Mouse (Mus musculus) neural tube, embryonic 14.5 days (tissue): ENCODE results near the gene Olfr1324. TPM values are rescaled to one million over a fixed set of nuclear protein-coding genes. Genes with fewer than 3 reads are reported as not detected.
"Not testable (repeated sequence)": the region's sequence is repeated elsewhere in the genome, so short reads cannot be mapped to it uniquely, and the experiment has no call there.

Source experiments
- ATAC-seq: fragments of 200-750 bp; cut with Nextera tagmentation; 2 replicates; pipeline ENCODE4 v1.8.0; 2017; ENCODE audit warnings: low read depth, mild to moderate bottlenecking, moderate TSS enrichment, moderate library complexity
- H3K27ac ChIP-seq: fragments of 300-500 bp; sonication (generic); 2 replicates; pipeline ENCODE4 v1.5.1; 2014; ENCODE audit warnings: low read depth, mild to moderate bottlenecking, control low read depth, low read length, moderate library complexity, mixed read lengths
- H3K27me3 ChIP-seq: fragments of 300-500 bp; sonication (generic); 2 replicates; pipeline ENCODE4 v1.6.1; 2014; ENCODE audit warnings: low read length; ENCODE audit not compliant: control insufficient read depth, insufficient read depth
- H3K36me3 ChIP-seq: fragments of 300-500 bp; sonication (generic); 2 replicates; pipeline ENCODE4 v1.6.1; 2014; ENCODE audit warnings: low read length, mixed read lengths; ENCODE audit not compliant: control insufficient read depth, insufficient read depth
- H3K4me1 ChIP-seq: fragments of 300-500 bp; sonication (generic); 2 replicates; pipeline ENCODE4 v1.6.1; 2014; ENCODE audit warnings: low read length; ENCODE audit not compliant: control insufficient read depth, insufficient read depth
- H3K4me2 ChIP-seq: fragments of 300-500 bp; sonication (generic); 2 replicates; pipeline ENCODE4 v1.6.1; 2014; ENCODE audit warnings: mild to moderate bottlenecking, low read depth, low read length, control low read depth
- H3K4me3 ChIP-seq: fragments of 300-500 bp; sonication (generic); 2 replicates; pipeline ENCODE4 v1.5.1; 2014; ENCODE audit warnings: low read depth, low read length, control low read depth, mixed read lengths
- H3K9ac ChIP-seq: fragments of 300-500 bp; sonication (generic); replicated peaks from 2 replicates; pipeline ENCODE4 v1.6.1; 2014; ENCODE audit warnings: low read depth, mild to moderate bottlenecking, control low read depth, low read length, mixed read lengths
- H3K9me3 ChIP-seq: fragments of 300-500 bp; sonication (generic); 2 replicates; pipeline ENCODE4 v1.6.1; 2016; ENCODE audit warnings: low read length; ENCODE audit not compliant: control insufficient read depth
- WGBS: fragments of 180-500 bp; shearing (Covaris S2); extraction: QIAGEN DNeasy Blood & Tissue Kit; methylation state at CpG from one replicate; pipeline ENCODE4 v1.1.7; 2014; 5-methylcytosine and 5-hydroxymethylcytosine counted together
- polyA plus RNA-seq: library from polyadenylated mRNA; unstranded; fragments of >200 nt; fragmentation: Nextera tagmentation; extraction: Ambion mirVana; gene quantifications from 2 replicates; pipeline ENCODE4 v1.2.1, GENCODE M21; 2014

Olfr1324 gene
- not detected in 2 replicates for polyA plus RNA-seq

GRCm38 (mm10) chrX:50428398-50428797 lies at the start of gene Olfr1324:
TSS of gene Olfr1324 (minus strand) at chrX:50428498.
- no peak within 1 kb of the TSS for H3K4me2 ChIP-seq
- ATAC-seq = no peak
- no peak within 1 kb of the TSS for H3K9ac ChIP-seq
- H3K4me3 ChIP-seq = no peak within 1 kb of the TSS
- no peaks in the 10 kb centered on the region for H3K27me3 ChIP-seq
- H3K36me3 ChIP-seq = no peaks in the 10 kb centered on the region
- WGBS = 90% methylated on average over 1 of the region's 1 CpGs
- no peaks in the 10 kb centered on the region for H3K9me3 ChIP-seq
- no peak within 1 kb of the TSS for H3K27ac ChIP-seq
- H3K4me1 ChIP-seq = no peaks in the 10 kb centered on the region

DNA sequence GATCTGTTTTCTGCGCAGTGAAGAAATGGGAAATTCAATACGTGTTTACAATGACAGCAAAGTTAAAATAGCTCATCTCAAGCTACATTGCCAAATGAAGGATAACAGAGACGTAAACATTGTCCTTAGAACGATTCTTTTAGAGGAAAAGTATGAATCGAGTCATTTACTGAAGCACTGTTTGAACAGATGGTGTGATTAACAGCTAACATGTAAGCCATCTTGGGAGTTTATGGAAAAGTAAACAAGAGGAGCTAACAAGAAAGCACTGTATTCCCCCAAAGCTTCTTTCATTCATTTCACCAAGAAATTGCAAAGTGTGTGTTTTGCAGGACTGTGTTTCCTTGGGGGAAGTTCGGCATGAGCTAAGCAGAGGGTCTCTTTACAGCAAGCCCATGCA lies 42.0 kb upstream of the Olfr1324 start:
- not testable (repeated sequence) for H3K27me3 ChIP-seq, ATAC-seq, H3K4me3 ChIP-seq, H3K9ac ChIP-seq, H3K4me1 ChIP-seq, H3K4me2 ChIP-seq, H3K9me3 ChIP-seq, H3K27ac ChIP-seq, H3K36me3 ChIP-seq
- 80% methylated on average over 6 of the region's 6 CpGs for WGBS

GRCm38 (mm10) chrX:50456136-50456535 lies 27.8 kb upstream of the Olfr1324 start:
- Histone ChIP-seq H3K4me1 (no peaks in the 10 kb centered on the region), H3K27me3 (no peaks in the 10 kb centered on the region), H3K9ac (no peak overlapping the region), H3K9me3 (no peaks in the 10 kb centered on the region), H3K4me2 (no peak overlapping the region), H3K4me3 (no peak overlapping the region), H3K36me3 (no peaks in the 10 kb centered on the region), H3K27ac (no peak overlapping the region)
- 38% methylated on average over 1 of the region's 1 CpGs for WGBS
- ATAC-seq = no peak

GRCm38 (mm10) chrX:50443352-50443751 lies 15.1 kb upstream of the Olfr1324 start:
- 80% methylated on average over 1 of the region's 1 CpGs for WGBS
- no peaks in the 10 kb centered on the region for H3K27me3 ChIP-seq
- ATAC-seq = no peak
- H3K27ac ChIP-seq = no peak overlapping the region
- H3K4me1 ChIP-seq = no peaks in the 10 kb centered on the region
- H3K9ac ChIP-seq = no peak overlapping the region
- no peak overlapping the region for H3K4me3 ChIP-seq
- H3K36me3 ChIP-seq = no peaks in the 10 kb centered on the region
- H3K9me3 ChIP-seq = no peaks in the 10 kb centered on the region
- no peak overlapping the region for H3K4me2 ChIP-seq

DNA sequence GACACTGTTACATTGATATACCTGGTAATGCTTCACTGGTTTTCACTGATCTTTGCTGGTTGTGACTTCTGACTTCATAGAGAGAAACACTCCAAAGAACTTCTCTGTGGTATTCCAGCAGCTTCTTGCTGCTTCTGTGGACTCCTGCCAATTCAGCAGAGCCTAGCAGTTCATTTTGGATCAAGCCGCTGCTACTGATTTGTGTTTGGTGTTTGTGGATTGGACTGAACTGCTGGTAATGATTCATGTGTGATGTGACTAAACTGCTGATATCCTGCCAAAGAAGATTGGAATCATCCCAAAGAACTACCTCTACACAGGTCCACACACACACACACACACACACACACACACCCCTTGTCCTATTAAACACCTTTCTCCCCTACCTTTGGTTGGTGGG lies 14.4 kb upstream of the Olfr1324 start:
- no peak overlapping the region for H3K4me2 ChIP-seq
- no peak overlapping the region for H3K27ac ChIP-seq
- no peak overlapping the region for H3K9ac ChIP-seq
- no peaks in the 10 kb centered on the region for H3K9me3 ChIP-seq
- H3K4me1 ChIP-seq = no peaks in the 10 kb centered on the region
- H3K27me3 ChIP-seq = no peaks in the 10 kb centered on the region
- H3K36me3 ChIP-seq = no peaks in the 10 kb centered on the region
- WGBS = 85% methylated on average over 1 of the region's 1 CpGs
- H3K4me3 ChIP-seq = no peak overlapping the region
- ATAC-seq = no peak

DNA sequence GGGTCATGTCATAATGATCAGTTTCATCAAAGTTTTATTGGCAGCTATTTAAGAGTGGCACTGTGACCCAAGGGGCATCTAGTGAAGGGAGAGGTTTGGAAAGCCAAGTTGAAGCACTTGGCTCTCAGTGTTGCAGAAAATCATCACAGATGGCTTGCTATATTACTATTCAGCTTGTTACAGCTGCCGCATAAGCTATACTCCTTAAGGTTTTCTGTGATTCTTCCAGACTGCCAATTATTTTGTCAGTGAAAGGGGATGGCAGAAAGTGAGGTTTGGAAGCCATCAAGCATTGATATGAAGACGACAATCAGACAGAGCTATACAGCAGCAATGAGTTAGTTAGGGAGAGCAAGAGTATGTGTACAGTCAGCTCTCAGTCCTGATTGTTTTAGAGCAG lies 4.2 kb upstream of the Olfr1324 start:
- Histone ChIP-seq H3K4me3 (no peak overlapping the region), H3K27me3 (no peaks in the 10 kb centered on the region), H3K36me3 (no peaks in the 10 kb centered on the region), H3K9ac (no peak overlapping the region), H3K4me2 (no peak overlapping the region), H3K27ac (no peak overlapping the region), H3K9me3 (no peaks in the 10 kb centered on the region), H3K4me1 (no peaks in the 10 kb centered on the region)
- no peak for ATAC-seq
- WGBS = 91% methylated on average over 2 of the region's 2 CpGs

DNA sequence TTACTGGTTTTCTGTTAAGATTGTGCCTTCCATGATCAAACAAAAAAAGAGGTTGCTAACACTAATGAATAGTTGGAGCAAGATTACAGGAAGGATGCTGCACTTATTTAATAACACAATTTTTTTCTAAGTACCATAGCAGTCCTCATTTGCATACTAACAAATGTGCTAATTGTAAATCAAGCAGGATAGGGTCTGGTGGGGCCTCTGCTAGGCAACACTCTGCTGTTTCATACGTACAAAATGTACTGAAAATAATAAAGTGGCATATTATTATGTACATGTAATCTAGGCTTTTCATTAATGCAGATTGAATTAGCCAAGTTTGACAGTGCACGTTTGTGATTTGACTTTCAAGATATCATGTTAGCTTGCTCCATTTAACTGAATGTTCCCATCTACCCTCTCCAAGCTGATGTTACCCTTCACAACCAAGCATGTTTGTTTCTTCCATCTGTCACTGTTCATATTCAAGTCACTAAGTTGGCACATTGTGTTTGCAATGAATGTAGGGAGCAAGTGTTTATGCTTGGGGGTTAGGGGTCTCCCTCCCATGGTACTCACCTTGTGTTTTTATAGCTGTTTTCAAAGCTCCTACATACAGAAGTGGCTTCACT lies 478 bp downstream of the Olfr1324 start:
- Histone ChIP-seq H3K9me3 (no peaks in the 10 kb centered on the region), H3K27ac (no peak overlapping the region), H3K4me2 (no peak overlapping the region), H3K4me3 (no peak overlapping the region), H3K27me3 (no peaks in the 10 kb centered on the region), H3K9ac (no peak overlapping the region), H3K4me1 (no peaks in the 10 kb centered on the region), H3K36me3 (no peaks in the 10 kb centered on the region)
- 58% methylated on average over 2 of the region's 2 CpGs for WGBS
- no peak for ATAC-seq

DNA sequence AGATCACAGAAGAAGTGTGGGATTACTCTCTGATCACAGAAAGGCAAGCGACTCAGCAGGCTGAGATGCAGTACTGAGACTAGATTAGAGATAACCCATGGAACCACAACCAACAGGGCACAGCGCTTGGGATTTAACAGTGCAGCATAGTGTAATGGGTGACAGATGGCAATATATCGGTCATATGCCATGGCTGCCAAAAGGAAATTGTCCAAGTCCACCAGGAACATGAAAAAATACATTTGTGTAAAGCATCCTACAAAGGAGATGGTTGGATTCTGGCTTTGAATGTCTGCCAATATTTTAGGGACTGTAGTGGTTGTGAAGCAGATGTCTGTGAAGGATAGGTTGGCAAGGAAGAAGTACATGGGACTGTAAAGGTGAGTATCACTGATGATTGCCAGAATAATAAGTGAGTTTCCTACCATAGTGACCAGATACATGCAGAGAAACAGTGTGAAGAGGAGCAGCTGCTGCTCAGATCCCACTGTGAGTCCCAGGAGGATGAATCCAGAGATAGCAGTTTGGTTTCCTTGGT lies 2.3 kb downstream of the Olfr1324 start:
- H3K4me3 ChIP-seq = no peak overlapping the region
- no peak overlapping the region for H3K4me2 ChIP-seq
- no peak overlapping the region for H3K9ac ChIP-seq
- H3K27ac ChIP-seq = no peak overlapping the region
- no peak for ATAC-seq
- H3K36me3 ChIP-seq = no peaks in the 10 kb centered on the region
- no peaks in the 10 kb centered on the region for H3K9me3 ChIP-seq
- no peaks in the 10 kb centered on the region for H3K27me3 ChIP-seq
- 84% methylated on average over 3 of the region's 3 CpGs for WGBS
- H3K4me1 ChIP-seq = no peaks in the 10 kb centered on the region

GRCm38 (mm10) chrX:50410361-50410760 lies 17.9 kb downstream of the Olfr1324 start:
- 94% methylated on average over 6 of the region's 8 CpGs for WGBS
- H3K27me3 ChIP-seq, H3K4me3 ChIP-seq, H3K4me1 ChIP-seq, H3K9ac ChIP-seq, H3K27ac ChIP-seq, H3K9me3 ChIP-seq, ATAC-seq, H3K36me3 ChIP-seq, H3K4me2 ChIP-seq: not testable (repeated sequence)
